Mouse (Mus musculus) large intestine, adult 2 months (tissue): ENCODE data around the gene Lmln. TPM values are rescaled to one million over a fixed set of nuclear protein-coding genes. Genes with fewer than 3 reads are reported as not detected.
"Not testable (repeated sequence)": the region's sequence is repeated elsewhere in the genome, so short reads cannot be mapped to it uniquely, and the experiment has no call there.

Experiments
- DNase-seq: peaks from one replicate; pipeline ENCODE4 v3.0.0-alpha.2; 2012; ENCODE audit warnings: low read depth, low spot score
- WGBS: fragments of 180-500 bp; shearing (Covaris S2); methylation state at CpG from one replicate; pipeline ENCODE4 v1.1.7; 2018; 5-methylcytosine and 5-hydroxymethylcytosine counted together
- polyA plus RNA-seq: library from polyadenylated mRNA; depleted of rRNA; stranded (reverse); fragments of >200 nt; gene quantifications from 2 replicates; pipeline ENCODE4 v1.2.3, GENCODE M21; 2012; rRNA removed

Lmln gene
- polyA plus RNA-seq = 1.0 and 3.2 TPM in 2 replicates

DNA sequence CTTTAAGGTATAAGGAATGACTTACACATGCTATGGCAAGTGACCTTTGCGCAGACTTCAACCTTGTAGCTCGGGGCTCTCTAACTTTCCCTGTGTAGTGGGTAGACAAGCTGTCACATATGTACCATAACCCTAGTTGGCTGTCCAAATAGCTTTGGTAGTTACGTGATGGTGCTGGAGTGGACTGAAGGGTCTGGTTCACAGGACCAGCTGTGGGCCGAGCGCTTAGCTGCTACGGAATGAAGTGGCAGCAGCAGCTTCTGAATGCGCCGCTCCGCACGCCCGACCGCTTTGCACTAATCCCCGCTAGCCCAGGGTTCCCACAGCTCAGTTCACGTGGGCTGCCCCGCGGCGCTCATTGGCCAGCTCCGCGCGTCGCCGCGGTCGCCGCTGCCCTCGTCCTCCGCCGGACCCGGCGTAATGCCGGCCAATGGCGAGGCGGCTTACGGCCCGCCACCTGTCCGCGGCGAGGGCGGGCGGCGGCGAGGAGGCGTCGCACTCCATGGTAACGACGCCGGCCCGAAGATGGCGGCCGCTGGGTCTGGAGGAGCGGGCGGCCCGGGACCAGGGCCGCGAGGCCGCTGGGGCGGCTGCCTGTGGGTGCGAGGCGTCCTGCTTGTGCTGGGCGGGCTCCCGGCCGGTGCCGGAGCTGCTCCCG, at the start of gene Lmln:
Lmln (plus strand) TSS at position 498 of the 658 bp plus-strand sequence.
- WGBS = under 1% methylated on average over 64 of the region's 64 CpGs
- peak; percentile 61 for DNase-seq

GRCm38 (mm10) chr16:33013801-33014200, 48.5 kb upstream of the Lmln start:
- DNase-seq = no peak
- 89% methylated on average over 5 of the region's 5 CpGs for WGBS

- 93% methylated on average over 1 of the region's 1 CpGs for WGBS
- no peak for DNase-seq
Observed at GRCm38 (mm10) chr16:33014921-33015320, 47.4 kb upstream of the Lmln start.

DNA sequence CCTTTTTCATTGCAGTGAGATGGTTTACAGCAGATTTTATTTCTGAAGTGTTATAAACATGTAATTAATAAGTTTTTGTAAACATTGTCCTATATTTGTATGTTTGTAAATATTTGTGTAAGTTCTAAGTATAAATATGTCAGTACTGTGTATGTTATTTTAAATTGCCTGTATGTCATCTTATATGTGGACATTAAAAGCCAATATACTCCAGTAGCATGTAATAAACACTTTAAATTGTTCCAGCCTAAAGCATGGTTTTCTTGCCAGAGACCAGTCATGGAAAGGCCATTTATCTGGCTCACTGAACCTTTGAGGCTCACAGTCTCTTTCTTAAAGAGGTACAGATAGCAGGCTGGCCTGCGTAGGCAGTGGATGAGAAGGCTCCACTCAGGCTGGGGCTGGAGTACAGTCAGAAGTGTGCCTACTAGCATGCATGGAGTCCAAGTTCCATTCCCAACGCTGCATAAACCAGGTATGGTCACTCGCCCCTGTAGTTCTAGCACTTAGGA, 46.9 kb upstream of the Lmln start:
- no peak for DNase-seq
- WGBS = 87% methylated on average over 3 of the region's 3 CpGs

GRCm38 (mm10) chr16:33015986-33016385, 46.3 kb upstream of the Lmln start:
- 84% methylated on average over 2 of the region's 2 CpGs for WGBS
- no peak for DNase-seq

GRCm38 (mm10) chr16:33017677-33018349, 44.5 kb upstream of the Lmln start:
- peak; percentile 16 for DNase-seq
- WGBS = 43% methylated on average over 5 of the region's 5 CpGs

DNA sequence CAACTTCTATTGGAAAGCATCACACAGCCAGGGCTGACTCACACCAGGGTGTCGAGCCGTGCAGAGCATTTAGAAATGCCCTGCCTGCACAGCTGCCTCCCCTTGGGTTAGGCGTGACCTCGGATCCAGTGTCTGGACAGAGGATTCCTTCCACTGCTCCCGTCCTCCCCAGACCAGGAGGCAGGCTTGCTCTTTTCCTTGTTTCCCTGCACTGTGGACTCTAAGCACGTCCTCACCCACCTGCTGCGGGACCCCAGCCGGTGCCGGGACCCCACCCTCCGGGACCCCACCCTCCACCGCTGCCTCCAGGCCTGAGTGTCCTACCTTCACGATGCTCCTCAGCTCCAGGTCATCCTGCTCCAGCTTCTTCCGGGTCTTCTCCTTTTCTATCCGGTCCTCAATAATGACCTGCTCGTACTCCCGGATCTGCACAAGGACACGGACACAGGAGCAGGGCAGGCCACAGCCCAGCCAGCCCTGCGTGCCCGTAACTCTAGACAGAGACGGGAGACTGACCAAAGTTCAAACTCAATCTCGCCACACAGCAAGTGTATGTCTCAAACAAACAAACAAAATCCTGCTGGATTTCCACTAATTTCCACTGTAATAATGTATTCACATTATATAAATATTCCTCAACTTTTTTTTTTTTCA, 43.1 kb upstream of the Lmln start:
- WGBS = 26% methylated on average over 21 of the region's 21 CpGs
- DNase-seq = peak; percentile 16

GRCm38 (mm10) chr16:33021381-33021780, 40.9 kb upstream of the Lmln start:
- WGBS = 77% methylated on average over 3 of the region's 3 CpGs
- no peak for DNase-seq

GRCm38 (mm10) chr16:33023750-33024149, 38.6 kb upstream of the Lmln start:
- peak; percentile 64 for DNase-seq
- WGBS = under 1% methylated on average over 4 of the region's 4 CpGs

GRCm38 (mm10) chr16:33024456-33025104, 37.7 kb upstream of the Lmln start:
- no peak for DNase-seq

DNA sequence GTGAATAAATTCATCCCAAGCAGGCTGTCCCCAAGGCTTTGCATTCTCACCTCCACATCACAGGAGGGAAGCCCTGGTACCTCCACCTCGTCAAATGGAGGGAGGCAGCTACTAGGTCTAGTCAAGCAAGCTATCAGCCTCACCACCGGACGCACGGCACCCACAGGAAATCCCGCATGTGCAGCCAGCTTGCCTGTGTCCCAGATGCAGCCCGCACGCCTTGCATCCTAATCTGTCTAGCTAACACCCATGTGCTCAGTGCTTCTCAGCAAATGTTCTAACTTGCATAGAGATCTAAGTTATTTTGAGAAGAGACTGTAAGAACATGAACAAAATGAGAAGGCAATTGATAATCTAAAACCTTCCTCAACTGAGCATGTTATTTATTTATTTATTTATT, 36.0 kb upstream of the Lmln start:
- DNase-seq = no peak
- WGBS = 89% methylated on average over 7 of the region's 7 CpGs

More at GRCm38 (mm10) chr16:33024456-33025104, 37.7 kb upstream of the Lmln start:
- WGBS = 70% methylated on average over 8 of the region's 8 CpGs

DNA sequence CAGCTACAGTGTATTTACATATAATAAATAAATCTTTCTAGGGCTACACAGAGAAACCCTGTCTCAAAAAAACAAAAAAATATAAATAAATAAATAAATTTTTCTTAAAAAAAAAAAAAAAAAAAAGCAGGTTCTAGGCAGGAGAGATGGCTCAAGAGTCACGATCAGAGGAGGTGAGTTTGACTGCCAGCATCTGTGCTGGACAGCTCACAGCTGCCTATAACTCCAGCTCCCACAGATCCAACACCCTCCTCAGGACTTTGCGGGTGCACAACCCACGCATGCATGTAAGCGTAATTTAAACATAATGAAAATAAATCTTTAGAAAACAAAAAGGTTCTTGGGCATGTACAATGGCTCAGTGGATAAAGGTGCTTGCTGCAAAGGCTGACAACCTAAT, 26.3 kb upstream of the Lmln start:
- no peak for DNase-seq
- 89% methylated on average over 4 of the region's 4 CpGs for WGBS

DNA sequence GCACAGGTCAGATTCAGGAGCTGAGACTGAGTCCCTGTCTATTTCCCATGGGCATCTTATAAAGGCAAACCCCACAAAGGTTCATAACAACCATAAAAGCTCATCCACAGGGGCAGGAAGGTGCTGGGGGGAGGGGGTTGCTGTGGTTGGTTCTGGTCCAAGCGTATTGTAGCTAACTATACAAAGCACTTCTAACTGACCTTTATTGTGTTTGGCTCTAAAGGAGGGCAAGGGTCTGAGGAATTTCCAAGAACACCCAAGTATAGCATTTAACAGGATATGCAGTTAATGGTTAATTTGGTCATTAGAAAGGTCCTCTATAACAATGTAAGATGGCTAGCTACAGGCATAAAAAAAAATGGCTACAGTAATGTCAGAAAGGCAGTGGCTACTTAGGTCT, 19.6 kb upstream of the Lmln start:
- DNase-seq = no peak
- WGBS = 95% methylated on average over 1 of the region's 1 CpGs

- 68% methylated on average over 2 of the region's 2 CpGs for WGBS
- DNase-seq = no peak
Observed at GRCm38 (mm10) chr16:33043268-33043667, 19.1 kb upstream of the Lmln start.

DNA sequence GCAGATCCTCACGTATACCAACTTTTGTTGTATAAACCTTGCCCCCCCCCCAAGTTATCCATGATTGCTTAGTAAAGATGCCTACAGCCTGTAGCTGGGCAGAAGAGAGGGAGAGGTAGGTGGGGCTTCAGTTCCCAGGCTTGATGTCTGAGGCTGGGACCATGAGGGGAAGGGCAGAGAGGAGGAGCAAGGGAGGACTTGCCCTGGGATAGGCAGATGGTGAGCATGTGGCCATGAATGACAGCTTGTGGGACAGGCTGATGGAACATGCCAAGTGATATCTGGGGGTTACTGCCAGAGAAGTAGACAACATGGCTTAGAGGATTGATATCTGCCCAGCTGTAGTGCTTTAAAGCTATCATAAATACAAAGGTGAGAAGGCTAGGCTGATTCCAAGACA, 14.3 kb upstream of the Lmln start:
- 88% methylated on average over 1 of the region's 1 CpGs for WGBS

DNA sequence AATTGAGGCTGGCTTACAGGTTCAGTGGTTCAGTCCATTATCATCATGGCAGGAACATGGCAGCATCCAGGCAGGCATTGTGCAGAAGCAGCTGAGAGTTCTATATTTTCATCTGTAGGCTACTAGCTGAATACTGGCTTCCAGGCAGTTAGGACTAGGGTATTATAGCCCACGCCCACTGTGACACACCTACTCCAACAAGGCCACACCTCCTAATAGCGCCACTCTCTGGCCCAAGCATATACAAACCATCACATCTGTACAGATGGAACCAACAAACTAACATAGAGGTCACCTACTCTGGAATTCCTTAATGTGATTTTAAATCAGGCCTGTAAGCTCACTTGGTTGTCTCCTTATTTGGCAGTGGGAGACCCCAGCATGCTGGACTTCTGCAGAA, 13.6 kb upstream of the Lmln start:
- WGBS = 52% methylated on average over 2 of the region's 2 CpGs
- DNase-seq = no peak

More for the DNA sequence above, 14.3 kb upstream of the Lmln start:
- DNase-seq = no peak

DNA sequence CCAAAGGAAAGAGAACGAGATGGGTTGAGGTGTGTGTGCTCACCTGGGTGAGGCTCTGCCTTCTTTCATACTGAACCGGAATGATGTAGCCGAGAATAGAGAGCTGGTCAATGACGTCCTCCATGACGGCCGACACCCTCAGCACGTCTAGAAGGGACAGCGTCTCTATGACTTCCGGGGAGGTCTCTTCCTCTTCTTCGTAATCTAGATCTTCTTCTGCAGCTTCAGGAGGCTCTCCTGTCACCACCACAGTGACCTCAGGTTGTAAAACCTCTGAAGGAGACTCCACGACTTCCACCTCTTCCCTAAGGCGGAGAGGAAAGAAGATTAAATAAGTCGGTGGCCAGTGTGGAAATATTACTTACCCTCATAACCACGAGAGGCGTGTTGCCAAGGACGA, 12.5 kb upstream of the Lmln start:
- 84% methylated on average over 16 of the region's 16 CpGs for WGBS
- DNase-seq = no peak

DNA sequence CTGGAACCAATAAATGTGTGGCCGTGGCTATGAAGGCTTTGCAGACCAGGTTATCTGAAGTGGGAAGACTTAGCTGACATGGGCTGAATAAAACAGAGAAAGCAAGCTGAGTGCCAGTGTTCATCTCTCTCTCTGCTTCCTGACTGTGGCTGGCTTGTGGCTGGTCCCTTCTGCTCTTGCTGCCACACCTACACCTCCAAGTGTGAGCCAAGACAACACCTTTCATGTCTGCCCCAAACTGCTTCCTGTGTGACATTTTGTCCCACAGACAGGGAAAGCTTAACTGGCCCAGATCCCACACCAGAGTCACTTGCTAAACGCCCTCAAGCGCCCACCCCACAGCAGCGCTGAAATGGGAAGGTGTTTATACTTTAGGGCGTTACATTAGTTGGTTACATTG, 9.2 kb upstream of the Lmln start:
- DNase-seq = no peak
- WGBS = 57% methylated on average over 5 of the region's 5 CpGs

DNA sequence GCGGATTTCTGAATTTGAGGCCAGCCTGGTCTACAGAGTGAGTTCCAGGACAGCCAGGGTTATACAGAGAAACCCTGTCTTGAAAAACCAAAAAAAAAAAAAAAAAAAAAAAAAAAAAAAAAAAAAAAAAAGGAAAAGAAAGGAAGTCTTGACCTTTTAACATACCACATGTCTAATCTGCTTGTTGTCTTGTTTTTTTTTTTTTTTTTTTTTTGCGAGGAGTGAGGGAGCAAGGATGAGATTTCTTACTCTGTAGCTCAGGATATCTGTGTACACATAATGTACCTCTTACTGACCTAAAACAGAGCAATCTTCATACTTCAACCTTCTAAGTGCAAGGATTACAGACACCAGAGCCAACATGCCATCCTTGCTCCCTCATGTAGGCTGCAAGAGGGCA, 7.4 kb upstream of the Lmln start:
- WGBS = 78% methylated on average over 2 of the region's 2 CpGs
- not testable (repeated sequence) for DNase-seq

DNA sequence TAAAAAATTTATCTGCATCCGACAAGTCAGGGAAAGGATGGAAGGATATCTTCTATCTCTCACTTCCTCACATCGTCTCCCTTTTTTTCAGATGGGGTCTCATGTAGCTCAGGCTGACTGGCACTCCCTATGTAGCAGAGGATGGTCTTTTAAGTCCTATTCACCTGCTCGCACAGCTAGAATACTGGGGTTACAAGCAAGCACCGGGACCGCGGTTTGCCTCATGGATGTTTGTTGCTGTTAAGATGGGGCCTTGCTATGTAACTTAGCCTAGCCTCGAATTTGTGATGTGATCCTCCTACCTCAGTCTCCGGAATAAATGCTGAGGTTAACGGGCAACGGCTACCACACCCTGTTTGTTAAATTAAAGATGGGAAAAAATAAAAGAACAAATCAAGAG, 6.7 kb upstream of the Lmln start:
- WGBS = 11% methylated on average over 10 of the region's 10 CpGs
- DNase-seq = no peak
